Mouse (Mus musculus) c-Kit-positive CD71-positive TER-119-negative erythroid progenitor cells, embryonic 14.5 days (primary cell): ENCODE results near the gene Desi2.
"Not testable (repeated sequence)": the region's sequence is repeated elsewhere in the genome, so short reads cannot be mapped to it uniquely, and the experiment has no call there.

Experiments used
- DNase-seq: peaks from one replicate; pipeline ENCODE4 v3.0.0-alpha.2; 2013; ENCODE audit warnings: low read depth

The Desi2 gene

DNA sequence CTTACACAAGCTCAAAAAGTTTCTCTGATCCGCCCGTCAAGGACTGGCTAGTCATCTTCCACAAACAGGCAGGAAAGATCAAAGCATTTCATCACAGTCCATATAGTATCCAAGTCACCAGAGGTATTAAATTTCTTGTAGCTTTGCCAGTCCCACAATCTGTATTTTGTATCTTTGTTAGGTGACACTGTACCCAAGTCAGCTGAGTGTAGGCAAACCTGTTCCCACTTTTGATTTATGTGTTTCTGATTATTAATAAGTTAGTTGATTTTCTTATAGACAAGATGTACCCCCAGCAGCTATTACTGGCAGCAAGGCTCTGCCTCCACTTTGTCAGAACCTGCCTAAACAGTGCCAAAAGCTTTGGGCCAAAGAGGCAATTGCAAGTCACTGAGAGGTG, 71.6 kb downstream of the Desi2 start:
- no peak for DNase-seq

DNA sequence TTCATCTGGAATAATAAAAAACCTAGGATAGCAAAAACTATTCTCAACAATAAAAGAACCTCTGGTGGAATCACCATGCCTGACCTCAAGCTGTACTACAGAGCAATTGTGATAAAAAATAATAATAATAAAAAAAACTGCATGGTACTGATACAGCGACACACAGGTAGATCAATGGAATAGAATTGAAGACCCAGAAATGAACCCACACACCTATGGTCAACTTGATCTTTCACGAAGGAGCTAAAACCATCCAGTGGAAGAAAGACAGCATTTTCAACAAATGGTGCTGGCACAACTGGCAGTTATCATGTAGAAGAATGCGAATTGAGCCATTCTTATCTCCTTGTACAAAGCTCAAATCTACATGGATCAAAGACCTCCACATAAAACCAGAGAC, 78.2 kb downstream of the Desi2 start:
- DNase-seq: not testable (repeated sequence)

GRCm38 (mm10) chr1:178270635-178271034, 83.4 kb downstream of the Desi2 start:
- DNase-seq: no peak

GRCm38 (mm10) chr1:178275174-178275730, 88.0 kb downstream of the Desi2 start:
- DNase-seq: no peak

- no peak for DNase-seq
Observed at GRCm38 (mm10) chr1:178275738-178276053, 88.5 kb downstream of the Desi2 start.

GRCm38 (mm10) chr1:178276054-178276911, 89.1 kb downstream of the Desi2 start:
- DNase-seq: peak; percentile 16

GRCm38 (mm10) chr1:178283314-178283713, 96.1 kb downstream of the Desi2 start:
- not testable (repeated sequence) for DNase-seq

- no peak for DNase-seq
Observed at GRCm38 (mm10) chr1:178283946-178284720, 96.9 kb downstream of the Desi2 start.

DNA sequence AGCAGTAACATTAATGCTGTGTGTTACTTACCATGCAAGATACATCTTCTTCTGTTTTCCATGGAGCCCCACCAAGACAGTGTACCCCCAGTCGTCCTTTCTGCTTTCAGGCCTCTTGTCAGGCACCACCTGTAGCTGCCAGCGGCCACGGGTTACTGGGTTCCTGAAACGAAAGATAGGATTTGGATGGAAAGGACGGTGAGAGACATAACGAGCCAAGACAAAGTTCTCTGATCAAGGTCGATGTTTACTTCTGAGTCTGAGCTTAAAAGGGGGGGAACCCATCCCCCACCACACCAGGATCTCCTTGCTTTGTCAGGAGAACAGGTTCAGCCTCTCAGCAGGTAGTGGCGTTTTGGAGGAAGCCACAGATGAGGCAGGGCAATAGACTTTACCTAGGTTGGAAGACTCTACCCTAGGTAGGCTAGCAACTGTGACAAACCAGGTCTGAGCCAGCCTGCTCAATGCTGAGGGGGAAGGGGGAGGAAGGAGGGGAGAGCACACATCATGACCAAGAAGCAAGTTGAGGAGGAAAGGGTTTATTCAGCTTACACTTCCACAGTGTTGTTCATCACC, 100.5 kb downstream of the Desi2 start:
- DNase-seq: no peak

- no peak for DNase-seq
Observed at GRCm38 (mm10) chr1:178291716-178292115, 104.5 kb downstream of the Desi2 start.

DNA sequence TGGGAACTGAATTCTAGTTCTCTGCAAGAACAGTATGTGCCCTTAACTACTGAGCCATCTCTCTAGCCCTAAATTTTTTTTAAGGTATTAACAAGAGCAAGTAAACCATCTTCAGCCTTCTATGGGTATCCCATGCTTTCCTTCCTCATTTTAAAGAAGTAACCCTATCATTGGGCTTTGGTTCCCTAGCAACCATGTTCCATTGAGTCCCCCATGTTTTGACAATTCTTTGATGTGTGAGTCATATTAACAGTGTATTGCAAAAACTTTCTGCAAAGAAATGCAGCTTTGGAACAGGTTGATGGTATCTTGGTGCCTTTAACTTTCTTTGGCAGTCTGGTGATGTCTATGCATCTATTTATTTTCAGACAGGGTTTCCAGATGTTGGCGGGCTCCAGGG, 106.8 kb downstream of the Desi2 start:
- no peak for DNase-seq

- DNase-seq: not testable (repeated sequence)
Observed at GRCm38 (mm10) chr1:178301261-178301660, 114.0 kb downstream of the Desi2 start.

- no peak for DNase-seq
Observed at GRCm38 (mm10) chr1:178303425-178303824, 116.2 kb downstream of the Desi2 start.
